Mouse (Mus musculus) CH12F3 (cell line): ENCODE results near the gene Gadd45a.

ENCODE experiments used
- in situ Hi-C: fragments of 300-500 bp; cut with MboI; formaldehyde crosslinking; loops from 2 replicates; pipeline ENCODE4 v1.14.3; 2020; ENCODE audit warnings: low sequenced_read_pairs

Gadd45a gene

DNA sequence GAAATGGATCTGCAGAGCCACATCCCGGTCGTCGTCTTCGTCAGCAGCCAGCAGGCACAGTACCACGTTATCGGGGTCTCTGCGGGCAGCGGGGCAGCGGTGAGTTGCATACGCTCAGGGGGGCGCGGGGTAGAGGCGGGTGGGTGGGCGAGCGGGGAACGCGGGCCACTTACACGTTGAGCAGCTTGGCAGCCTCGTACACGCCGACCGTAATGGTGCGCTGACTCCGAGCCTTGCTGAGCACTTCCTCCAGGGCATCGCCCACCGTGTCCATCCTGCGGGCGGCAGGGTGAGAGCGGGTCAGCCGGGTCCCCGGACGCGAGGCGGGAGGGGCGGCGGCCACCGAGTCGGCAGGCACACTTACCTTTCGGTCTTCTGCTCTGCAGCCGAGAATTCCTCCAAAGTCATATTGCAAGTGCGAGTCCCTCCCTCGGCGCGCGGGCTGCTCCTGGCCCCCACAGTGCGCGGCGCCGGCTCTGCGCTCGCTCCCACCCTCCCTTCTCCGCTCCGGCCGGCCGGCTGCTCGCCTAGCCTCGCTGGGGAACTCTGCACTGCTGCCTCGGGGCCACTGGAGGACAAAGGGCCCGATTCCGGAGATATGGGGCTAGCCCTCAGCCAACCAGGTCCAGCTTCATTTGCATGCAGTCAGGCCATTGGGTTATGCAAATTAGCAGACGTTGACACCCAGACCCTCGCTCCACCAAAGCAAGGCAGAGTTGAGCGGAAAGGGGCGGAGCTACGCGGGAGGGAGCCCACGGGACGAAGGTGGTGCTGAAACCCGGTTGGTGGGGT is at the start of gene Gadd45a:
Gene Gadd45a (minus strand): TSS at position 621 of the 792 bp plus-strand sequence.
- in situ Hi-C loops: no loop called here

GRCm38 (mm10) chr6:67085850-67086437 is 48.7 kb upstream of the Gadd45a start:
- in situ Hi-C loops: no loop called here

DNA sequence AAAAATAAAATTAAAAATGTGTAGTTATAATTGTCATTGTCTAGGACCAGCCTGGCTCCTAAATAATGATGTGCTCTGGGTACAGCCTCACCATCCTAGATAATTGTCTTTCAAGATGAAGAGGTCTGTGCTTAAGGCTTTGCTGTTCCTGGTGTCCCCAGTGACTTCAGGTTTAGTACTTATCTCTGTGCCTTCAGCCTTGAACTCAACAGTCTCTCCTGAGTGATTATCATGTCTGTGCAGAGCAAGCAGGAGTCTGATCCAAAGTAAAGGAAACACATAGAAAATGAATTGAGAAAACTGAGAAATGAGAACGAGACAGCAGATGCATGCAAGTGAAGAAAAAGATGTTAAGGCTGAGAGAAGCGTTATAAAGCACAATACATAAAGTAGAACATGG is 47.2 kb upstream of the Gadd45a start:
- in situ Hi-C loops: no loop called here

DNA sequence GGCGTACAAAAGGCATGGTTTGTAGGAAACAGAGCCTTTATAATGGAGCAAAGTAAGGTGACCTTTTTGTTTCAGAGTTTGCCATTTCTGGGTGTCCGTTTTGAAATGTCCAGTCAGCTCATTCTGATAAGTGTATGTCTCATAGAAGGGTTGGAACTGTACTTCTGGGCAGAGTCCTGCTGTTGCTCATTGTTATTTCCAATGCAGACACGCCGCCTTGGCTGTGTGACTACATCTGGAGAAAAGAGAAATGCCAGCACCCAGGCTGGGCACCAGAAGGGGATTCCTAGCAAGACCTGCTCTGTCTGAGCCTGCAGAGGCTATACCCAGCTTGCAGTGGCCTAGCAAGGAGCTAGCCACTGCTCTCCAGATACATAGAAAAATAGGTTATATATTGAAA is 43.9 kb upstream of the Gadd45a start:
- in situ Hi-C loops: no loop called here

- in situ Hi-C loops: no loop called here
These were observed 40.8 kb upstream of the Gadd45a start for GRCm38 (mm10) chr6:67078076-67078475.

DNA sequence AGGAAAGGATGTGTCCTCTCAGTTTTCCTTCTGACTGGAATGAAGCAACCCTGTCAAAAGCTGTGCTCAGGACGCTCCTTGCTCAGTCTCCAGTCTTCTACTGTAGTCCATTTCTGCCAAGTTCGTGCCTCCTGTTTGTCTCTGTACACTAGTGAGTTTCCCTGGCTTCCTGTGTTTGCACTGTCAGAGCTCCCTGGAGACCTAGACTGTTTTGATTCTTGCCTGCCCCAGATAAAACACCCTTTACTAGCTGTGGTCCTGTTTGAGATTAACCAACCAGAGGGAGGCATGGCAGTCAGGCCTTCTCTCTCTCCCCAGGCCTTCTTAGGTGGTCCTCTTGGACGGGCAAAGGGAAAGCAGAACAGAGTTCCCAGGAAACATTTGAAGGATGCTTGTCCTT is 40.2 kb upstream of the Gadd45a start:
- in situ Hi-C loops: no loop called here

DNA sequence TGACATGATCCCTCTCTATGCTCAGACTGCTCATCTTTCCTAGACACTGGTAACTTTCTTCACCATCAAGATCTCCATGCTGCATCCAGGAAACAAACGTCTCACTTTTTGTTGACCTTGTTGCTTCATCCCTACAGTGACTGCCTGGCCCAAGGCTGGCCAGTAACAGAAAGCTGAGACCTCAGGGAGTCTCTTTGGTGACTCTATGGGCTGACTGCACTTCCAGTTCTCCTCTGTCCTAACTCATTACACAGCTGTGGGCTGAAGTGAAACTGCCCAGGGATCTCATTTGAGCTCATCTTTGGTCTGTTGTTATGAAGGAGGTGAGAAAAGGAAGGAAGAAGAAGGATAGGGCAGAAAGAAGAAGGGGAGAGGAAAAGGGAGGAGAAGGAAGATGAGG is 39.1 kb upstream of the Gadd45a start:
- in situ Hi-C loops: no loop called here

DNA sequence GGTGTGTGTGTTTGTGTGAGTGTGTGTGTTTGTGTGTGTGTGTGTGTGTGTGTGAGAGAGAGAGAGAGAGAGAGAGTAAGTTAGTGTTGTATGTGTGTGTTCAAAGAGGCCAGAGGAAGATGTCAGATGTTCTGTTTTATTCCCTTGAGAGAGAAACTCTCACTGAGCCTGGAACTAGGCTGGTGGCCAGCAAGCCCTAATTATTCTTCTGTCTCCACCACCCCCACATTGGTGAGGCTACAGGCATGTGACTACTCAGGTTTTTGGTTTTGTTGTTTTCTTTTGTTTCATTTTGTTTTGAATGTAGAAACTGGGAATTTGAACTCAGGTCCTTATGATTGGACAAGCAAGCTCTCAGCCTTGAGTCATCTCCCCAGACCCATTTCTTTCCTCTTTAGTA is 37.6 kb upstream of the Gadd45a start:
- in situ Hi-C loops: no loop called here

DNA sequence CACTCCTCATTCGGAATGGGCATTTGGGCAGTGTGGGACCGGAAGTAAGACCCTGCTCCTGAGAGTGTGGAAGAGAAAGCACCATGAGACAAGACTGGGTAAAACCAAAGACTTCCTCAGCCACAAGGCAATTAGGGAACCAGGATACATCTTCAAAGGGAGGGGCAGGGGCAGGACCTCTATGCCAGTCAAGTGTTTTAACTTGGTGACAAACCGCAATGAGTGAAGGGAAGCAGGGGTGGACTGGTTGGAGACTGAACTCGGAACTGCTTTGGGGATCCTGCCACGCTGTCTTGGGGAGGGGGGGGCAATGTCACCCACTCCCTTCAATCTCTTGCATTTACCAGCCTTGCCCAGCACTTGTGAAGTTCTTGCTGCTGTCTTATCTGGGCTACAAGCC is 36.7 kb upstream of the Gadd45a start:
- in situ Hi-C loops: no loop called here

GRCm38 (mm10) chr6:67073446-67073845 is 36.2 kb upstream of the Gadd45a start:
- in situ Hi-C loops: no loop called here

- in situ Hi-C loops: no loop called here
These were observed 34.4 kb upstream of the Gadd45a start for GRCm38 (mm10) chr6:67071615-67072014.

GRCm38 (mm10) chr6:67069800-67070315 is 32.6 kb upstream of the Gadd45a start:
- in situ Hi-C loops: no loop called here

GRCm38 (mm10) chr6:67069219-67069762 is 32.0 kb upstream of the Gadd45a start:
- in situ Hi-C loops: no loop called here

DNA sequence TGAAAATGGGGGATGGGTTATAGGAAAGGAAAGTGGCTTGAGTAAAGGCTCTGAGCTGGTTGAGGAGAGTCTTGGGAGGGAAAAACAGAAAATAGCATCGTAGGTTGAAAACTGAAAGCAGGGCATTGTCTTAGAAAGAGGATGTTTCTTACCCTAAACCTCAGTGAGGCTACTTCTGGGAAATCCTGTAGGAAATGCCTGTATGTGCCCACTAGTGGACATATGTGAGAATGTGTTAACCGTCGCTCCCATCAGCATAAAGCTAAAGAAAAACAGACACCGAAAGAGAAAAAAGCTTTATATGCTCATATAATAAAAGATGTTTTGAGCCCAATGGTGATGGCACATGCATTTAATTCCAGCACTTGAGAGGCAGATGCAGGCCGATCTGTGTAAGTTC is 22.8 kb upstream of the Gadd45a start:
- in situ Hi-C loops: no loop called here

GRCm38 (mm10) chr6:67057991-67058696 is 20.9 kb upstream of the Gadd45a start:
- in situ Hi-C loops: no loop called here

GRCm38 (mm10) chr6:67057574-67057973 is 20.3 kb upstream of the Gadd45a start:
- in situ Hi-C loops: no loop called here

- in situ Hi-C loops: no loop called here
These were observed 19.8 kb upstream of the Gadd45a start for GRCm38 (mm10) chr6:67056889-67057564.

- in situ Hi-C loops: no loop called here
These were observed 19.0 kb upstream of the Gadd45a start for GRCm38 (mm10) chr6:67056108-67056888.

DNA sequence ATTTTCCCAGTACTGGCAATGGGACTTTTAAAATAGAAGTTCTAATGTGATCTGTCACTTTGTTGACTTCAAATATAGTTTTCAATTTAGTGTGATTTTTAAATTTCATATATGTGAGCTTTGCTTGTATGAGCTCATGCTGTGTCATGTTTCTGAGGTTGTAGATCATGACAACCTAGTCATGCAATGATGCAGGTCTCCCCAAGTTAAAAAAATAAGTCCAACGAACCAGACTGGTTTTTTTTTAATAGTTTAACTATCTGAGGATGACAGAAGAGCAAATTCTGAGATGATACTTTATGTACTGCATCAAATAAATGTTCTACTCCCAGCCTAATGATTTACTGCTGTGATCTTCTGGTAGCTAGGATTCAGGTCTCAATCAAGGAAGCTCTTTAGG is 12.8 kb upstream of the Gadd45a start:
- in situ Hi-C loops: no loop called here

GRCm38 (mm10) chr6:67049695-67050038 is 12.4 kb upstream of the Gadd45a start:
- in situ Hi-C loops: no loop called here
